Mouse (Mus musculus) ES-Bruce4 (cell line): Measurements from ENCODE around the gene Isca1.

Source experiments
- EP300 ChIP-seq: IDR thresholded peaks from 2 replicates; pipeline ENCODE4 v1.6.1; 2011; ENCODE audit warnings: low read depth, low read length; ENCODE audit not compliant: insufficient read depth
- POLR2A ChIP-seq: IDR thresholded peaks from one replicate; pipeline ENCODE4 v1.8.1; 2011; ENCODE audit warnings: low read length; ENCODE audit not compliant: insufficient read depth

- TF ChIP-seq EP300 (no peak), POLR2A (no peak)
Observed at GRCm38 (mm10) chr13:59796466-59796848, 26.8 kb upstream of the Isca1 start.
